Mouse (Mus musculus) urinary bladder, postnatal 25 days (tissue): Measurements from ENCODE around the gene Nectin4.
"Not testable (repeated sequence)": the region's sequence is repeated elsewhere in the genome, so short reads cannot be mapped to it uniquely, and the experiment has no call there.

ENCODE experiments used
- DNase-seq: peaks from one replicate; pipeline ENCODE4 v3.0.0; 2022; ENCODE audit warnings: low spot score

Gene Nectin4

DNA sequence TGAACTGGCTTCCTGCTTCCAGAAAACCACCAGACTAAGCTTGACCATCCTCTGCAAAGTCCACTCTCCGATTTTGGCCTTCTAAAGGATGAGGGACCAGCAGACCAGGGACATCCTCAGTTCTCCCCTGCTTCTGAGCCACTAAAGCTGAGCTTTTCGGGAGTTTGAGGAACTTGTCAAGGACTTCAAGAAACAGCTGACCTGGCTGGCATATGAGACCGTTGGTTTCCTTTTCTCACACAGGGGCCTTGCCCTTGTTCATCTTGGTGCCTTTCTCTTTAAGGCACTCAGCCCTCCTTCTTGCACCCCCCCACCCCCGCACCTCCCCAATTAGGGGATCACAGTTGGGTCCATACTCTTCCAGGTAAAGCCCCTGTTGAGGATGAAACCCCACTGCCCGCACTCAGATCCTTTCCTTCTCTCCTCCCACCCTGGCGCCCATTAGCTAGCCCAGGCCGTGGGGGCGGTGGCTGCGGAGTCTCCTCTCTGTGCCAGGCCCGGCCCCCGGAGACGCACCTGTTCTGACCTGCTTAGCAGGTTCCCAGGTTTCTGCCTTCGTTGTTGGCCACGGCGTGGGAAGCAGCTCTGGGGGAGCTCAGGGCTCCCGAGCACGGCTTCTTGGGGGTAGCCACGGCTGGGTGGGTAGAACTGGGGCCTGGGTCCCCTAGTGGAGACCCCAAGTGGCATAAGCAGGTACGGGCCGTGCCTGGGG, at the start of gene Nectin4:
Nectin4 (plus strand) TSS at position 255 of the 712 bp plus-strand sequence.
- DNase-seq, result peak; percentile 62

DNA sequence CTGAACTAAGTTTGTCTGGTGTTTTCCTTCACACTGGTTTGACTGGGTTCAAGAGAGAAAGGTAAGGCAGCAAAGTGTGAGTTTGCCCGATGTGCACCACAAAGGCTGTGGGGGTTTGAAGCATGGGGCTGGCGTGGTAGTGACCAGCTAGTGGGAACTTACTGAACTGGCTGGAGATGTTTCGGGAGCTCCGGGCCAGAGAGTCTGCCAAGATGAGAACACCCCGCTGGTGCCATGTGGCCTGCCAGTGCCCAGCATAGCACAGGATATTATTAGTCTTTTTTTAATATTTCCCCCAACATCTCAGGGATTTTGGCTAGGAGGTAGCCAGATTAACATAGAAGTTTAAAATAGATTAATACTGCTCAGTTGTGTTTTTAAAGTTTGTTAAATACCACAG, 49.7 kb upstream of the Nectin4 start:
- DNase-seq, result no peak

DNA sequence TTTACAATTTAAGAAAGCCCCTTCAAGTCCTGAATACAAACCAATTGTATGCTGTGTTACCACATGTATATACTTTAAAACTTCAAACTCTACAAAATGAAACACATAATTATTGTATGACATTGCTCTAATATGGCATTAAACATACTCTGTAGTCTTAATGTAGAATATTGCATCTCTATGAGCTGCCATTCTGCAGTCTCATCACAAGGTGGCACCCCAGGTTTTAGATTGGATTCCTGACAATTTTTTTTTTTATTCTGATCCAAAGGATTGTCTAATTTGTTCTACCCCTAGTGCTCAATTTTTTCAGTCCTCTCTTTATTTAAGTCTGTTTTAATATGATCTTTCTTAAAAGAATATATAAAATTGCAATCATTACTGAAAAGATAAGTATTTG, 48.5 kb upstream of the Nectin4 start:
- DNase-seq, result no peak

DNA sequence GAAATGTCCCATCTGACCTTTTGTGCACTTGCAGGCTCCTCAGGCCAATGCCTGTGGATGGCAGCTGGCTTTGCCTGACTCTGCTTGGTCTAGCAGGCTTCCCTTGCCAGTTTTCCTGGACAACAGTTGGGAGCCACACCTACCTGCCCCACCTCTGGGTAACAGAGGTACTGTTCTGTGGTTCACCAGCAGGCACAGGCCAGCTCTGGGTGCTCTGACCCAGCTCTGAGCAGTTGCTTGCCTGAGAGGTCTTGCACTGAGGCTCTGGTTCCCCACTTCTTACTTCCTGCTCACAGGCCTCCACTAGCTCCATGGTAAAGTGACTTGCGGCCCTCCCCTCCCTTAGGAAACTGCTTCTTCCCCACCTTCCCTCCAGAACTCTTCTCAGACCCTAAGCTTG, 47.9 kb upstream of the Nectin4 start:
- no peak for DNase-seq

DNA sequence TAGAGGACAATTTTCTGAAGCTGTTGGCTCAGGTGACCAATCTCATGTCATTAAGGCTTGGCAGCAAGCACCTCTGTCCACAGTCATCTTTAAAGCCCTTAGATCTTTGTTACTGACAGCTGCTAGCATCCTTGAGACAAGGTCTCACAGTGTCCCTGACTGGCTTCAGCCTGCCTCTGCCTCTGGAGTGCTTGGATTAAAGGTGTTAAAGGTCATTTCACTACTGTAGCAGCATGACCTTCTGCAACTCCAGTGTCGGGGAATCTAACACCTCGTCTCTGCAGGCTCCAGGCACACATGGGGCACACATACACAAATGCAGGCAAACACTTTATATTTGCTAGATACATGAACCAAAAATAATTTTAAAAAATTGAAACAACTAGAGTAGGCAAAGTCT, 44.3 kb upstream of the Nectin4 start:
- no peak for DNase-seq

DNA sequence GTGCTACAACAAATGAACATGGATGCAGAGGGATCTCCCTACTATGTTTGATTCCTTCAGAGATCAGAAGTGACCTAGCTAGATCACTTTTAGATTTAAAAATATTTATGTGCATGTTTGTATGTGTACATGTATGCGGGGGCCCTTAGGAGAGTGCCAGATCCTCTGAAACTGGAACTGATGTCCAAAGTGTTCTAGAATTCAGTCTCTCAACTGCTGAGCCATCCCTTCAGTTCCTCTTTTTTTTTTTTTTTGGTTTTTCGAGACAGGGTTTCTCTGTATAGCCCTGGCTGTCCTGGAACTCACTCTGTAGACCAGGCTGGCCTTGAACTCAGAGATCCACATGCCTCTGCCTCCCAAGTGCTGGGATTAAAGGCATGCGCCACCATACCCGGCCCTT, 43.3 kb upstream of the Nectin4 start:
- DNase-seq, result not testable (repeated sequence)

DNA sequence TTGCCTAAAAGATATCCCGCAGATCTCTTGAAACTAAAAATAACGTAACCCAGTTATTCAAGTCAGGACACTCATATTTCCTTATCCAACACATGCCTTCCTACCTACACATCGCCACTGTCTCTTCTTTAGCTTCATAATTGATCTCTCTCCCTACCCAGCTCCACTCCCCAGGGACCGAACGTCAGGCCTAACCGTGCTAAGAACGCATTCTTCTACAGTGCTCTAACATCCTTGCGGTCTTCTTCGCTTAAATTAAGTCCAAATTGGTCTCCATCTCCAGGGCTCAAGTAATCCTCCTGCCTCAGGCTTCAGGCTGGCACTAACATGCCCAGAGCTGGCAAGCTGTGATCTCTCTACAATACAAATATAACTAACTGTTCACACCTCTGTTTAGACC, 41.7 kb upstream of the Nectin4 start:
- no peak for DNase-seq

DNA sequence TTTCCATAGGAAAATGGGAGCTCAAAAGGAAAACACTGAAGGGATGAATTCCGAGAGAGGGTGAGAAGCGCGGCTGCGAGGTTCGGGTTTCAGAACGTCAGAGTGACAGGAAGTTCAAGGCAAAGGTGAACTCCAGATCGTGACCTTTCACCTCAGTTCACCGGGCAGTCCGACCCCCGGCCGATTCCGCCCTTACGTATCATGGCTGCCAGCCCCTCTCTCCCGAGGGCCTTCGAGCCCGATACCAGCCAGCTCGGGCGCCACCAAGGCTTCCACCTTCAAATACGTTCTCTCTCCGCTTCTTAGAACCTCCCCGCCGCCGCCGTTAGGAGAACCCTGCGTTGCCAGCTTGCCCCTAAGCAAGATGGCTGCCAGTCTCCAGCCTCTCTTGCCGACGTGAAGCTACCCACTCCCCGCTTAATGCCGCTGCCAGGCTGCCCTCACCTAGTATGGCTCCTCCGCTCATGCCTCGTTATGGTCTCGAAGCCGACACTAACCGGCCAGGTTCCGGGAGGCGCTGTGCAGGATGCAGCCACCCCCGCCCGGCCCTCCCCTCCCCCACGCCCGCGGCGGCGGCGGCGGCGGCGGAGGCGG, 41.0 kb upstream of the Nectin4 start, which contains the start of gene Dedd:
Dedd (plus strand) TSS at position 307 of the 594 bp plus-strand sequence.
- peak; percentile 75 for DNase-seq

DNA sequence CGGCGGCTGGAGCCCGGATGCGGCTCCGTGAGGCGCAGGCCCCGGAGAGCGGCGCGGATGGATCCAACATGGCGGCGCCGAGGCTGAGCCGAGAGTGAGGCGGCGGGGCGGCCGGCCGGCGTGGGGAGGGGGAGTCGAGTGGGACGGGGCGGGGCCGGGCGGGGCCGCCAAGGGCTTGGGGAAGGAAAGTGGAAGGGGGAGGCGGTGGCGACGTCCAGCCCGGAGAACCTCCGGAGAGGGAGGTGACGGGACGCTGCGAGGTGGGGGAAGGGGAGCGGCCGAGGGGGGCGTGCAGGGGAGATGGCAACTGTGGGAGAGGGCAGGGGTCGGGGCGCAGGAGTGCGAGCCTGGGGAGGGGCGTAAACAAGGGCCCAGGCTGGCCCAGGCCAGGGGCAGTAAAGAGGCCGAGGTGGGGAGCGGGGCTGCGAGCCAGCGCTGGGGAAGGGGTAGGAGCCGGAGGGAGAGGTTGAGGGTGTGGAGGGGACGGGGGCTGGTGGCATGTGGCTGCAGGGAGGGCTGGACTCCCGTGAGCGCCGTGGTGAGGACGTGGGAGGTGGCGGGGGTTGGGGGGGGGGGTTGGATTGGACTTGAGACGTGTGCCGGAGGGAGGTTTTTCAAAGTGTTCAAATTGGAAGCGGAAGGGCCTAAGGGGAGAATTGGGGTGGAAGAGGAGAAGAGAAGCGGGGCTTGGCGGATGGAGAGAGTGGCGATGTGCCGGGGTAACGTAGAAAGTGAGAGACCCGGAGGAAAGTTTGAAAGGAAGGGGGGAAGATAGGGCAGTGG, 40.3 kb upstream of the Nectin4 start:
- no peak for DNase-seq

DNA sequence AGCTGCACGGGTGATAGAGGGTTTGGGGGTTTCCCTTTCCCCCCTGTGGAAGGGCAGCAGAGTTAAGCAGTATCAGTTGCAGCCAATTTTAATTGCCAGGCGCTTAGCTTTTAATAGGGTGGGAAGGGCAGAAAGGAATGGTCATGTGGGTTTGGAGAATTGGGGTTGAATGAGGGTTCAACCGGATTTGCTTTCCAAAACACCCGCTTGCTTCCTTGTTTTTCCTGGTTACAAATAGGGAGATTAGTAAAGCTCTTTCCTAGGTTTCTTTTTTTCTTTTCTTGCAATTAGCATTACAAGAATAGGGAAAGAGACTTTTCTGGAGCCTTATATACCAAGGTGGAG, 39.7 kb upstream of the Nectin4 start:
- no peak for DNase-seq

DNA sequence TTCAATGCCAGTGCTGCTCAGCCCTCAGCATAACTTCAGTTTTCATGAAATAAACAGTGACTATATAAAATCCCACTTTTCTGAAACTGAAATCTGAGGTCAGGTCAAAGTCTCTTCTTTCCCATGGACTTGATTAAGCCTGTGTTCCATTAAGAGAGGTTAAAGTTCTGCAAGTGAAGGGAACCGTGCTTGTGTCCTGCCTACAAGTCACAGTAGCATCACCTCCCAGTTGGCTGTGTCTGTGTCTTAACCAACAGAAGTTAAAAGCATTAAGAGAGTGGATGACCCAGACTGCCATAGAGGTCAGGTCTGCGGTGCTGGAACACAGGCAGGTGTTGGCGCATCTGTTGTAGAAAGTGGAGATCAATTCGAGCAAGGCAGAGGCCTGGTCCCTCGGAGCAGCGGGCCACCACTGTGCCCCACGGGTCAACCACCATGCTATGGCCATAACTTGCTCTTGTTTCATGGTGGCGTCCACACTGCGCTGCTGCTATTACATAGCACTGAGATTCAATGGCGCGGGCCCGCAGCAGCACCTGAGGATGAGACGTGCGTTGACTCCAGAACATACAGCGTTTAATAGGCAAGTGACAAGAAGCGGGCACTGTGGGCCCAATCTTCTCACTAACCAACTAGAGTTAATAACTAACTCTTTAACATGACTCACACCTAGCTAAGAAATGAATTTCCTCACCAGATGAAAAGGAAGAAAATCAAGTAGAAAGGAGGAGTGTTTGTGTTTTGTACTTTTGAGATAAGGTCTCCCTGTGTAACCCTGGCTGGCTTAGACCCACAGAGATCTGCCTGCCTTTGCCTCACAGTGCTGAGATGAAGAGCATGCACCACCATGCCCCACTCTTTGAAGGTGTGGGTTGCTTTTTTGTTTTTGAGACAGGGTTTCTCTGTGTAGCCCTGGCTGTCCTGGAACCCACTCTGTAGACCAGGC, 27.4 kb upstream of the Nectin4 start:
- DNase-seq, result no peak

DNA sequence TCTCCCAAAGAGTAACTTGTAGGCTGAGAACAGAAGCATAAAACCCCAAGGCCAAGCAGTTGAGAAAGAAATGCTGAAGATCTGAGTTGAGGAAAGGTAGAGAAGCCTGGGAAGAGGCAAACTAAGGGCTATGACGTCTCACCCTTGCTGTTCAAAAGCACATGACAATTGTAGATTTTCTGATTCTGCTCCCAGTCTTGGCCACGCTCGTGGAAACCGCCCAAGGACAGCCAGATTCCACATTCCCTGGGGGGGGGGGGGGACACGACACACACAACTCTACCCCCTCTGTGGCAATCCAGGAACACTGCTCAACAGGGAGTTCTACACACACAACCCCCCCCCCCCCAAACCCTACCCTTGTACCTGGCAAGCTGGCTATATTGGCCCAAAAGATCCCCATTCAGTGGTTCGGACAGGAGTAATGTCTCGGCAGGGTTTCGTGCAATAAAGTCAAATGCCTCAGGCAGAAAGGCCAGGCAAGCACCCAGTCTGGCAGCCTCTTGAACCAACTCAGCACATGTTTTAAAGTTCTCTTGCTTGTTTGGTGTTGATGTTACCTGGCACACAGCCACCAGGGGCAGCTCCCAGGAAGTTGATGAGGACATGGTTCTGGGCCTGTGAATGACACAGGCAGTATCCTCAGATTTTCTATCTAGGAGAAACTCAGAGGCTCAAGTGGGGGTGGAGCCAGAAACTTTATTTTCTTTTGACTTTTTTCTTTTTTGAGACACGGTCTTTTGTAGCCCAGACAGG, 25.8 kb upstream of the Nectin4 start:
- no peak for DNase-seq

DNA sequence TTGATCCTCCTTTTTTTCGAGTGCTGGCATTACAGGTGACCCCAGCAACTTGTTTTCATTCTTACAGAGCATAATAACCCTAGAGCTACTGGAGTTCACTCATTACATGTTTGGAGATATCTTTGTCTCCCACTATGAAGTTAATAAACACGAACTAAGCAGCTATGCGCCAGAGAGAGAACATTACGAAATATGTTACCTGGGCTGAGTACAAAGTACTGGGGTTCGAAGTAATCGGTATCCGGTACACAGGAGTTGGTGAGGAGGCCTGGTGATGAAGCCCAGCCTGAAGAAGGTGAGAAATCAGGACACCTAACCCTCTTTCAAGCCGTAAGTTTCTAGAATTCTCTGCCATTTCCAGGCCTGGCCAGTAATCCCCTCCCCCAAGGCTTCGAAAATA, 25.2 kb upstream of the Nectin4 start:
- DNase-seq, result no peak

DNA sequence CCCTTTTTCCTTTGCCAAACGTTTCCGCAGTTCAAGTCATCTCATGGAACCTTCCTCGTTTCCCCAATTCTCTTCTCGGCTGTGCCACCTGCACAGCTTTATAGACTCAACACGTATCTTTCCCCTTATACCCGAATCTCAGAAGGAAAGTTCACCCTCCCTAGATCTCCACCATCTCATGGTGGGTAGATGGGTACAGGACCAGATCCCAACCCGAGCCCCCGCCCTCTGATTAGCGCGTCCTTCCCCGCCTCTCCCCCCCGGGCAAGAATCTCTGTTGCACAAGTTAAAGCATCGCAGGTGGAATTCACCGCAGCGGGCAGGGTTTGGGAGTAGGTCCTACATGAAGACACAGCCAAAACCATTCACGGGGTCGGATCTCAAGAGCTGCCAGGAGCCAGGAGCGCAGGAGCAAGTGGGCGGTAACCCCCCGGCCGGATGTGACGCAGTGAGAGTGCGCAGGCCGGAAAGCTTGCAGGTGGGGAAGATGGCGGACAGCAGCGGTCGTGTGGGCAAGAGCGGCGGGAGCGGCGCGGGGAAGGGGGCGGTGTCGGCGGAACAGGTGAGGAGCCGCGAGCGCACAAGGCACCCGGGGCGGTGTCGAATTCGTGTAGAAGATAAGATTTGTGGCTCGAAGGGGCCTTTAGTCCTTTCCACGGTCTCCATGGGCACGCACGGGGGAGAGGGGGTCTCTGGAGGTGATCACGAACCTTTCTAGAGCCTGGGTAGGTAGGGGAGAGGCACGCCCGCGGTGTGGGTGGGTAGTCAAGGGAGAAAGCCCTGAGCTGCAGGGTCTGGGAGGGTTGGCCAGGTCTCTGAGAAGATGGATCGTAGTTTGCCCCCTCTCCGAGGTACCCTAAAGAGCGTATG, 24.4 kb upstream of the Nectin4 start, which contains the start of the genes Nit1 and Pfdn2:
Nit1 (minus strand) TSS at position 422 of the 870 bp plus-strand sequence.
Pfdn2 (plus strand) TSS at position 446 of the 870 bp plus-strand sequence.
- DNase-seq, result peak; percentile 87

DNA sequence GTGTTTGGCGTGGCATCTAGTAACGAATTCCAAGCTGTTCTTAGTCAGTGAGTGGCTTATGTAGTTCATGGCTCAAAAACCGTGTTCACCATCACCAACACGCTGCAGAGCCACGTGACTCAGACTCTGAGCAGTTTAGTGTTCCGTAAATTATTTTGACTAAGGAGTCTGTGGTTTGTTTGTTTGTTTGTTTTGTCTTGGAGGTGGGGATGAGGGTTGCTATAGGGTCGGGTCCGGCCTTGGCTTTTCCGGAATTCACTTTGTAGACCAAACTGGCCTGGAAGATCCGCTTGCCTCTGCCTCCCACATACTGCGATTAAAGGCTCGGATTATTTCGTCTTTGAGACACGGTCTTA, 23.8 kb upstream of the Nectin4 start:
- DNase-seq, result no peak

DNA sequence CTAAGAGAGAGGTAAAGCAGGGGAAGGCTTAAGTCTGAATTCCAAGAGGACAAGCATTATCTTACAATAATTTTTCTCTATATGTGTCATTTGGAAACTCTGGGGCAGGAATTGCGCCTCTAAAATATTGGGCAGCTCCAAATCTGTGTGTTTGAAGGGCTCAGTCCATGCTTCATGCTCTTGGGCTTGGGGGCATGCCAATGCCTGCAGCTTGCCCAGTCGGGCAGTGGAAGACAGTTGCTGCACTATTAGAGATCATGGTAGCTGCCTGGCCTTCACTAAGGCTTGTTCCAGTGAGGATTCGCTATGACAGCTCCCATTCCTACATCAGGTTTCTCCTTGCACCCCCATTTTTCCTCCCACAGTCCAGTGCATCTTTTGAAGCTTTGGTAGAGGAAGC, 21.2 kb upstream of the Nectin4 start:
- no peak for DNase-seq

DNA sequence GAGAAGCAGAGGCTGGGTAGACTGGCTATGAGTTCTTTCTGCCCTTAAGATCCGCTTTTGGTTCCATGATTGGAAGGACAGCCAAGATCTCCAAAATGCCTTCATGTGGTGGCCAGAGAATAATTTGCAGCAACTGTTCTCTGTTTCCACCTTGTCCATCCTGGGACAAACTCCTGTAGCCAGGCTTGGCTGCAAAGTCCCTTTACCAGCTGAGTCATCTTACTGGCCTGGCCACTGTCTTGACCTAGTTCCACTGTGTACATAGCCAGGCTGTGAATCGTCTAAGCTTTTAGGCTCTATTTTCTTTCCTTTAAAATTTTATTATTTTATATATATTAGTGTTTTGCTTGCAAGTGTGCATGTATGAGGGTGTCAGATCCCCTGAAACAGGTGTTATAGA, 20.7 kb upstream of the Nectin4 start:
- no peak for DNase-seq

DNA sequence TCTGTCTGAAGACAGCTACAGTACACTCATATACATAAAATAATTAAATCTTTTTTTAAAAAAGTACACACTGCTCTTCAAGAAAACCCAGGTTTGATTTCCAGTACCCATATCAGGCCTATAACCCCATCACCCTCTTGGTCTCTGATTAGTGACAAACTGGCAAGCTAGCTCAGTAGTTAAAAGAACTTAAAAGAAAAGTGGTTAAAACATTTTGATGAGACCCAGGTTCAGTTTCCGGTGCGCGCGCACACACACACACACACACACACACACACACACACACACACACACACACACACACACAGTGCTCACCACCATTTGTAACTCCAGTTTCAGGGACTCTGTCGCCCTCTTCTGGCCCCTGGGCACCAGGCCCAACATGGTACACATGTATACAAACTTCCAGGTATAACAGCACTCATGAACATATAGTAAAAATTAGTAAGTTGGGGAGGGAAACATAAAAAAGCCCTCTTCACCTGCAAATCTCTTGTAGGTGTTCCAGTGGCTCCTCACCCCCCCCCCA, 14.0 kb upstream of the Nectin4 start:
- no peak for DNase-seq

DNA sequence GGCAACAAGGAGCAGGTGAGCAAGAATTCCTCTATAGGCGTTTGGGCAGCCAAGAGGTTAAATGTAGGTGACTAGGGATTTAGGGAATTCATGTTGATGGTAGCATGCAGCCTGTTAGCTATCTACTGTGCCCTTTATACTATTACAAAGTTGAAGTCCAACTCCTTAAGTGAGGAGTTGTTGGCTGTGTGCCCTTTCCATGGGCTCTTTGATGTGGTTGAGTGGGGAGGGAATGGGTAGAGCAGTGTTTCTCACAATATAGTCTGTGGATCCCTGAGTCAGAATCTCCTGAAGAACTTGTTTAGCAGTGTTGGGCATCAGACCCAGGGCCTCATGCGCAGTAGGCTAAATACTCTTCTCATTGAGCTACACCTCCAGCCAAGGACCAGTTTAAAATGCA, 13.1 kb upstream of the Nectin4 start:
- no peak for DNase-seq

DNA sequence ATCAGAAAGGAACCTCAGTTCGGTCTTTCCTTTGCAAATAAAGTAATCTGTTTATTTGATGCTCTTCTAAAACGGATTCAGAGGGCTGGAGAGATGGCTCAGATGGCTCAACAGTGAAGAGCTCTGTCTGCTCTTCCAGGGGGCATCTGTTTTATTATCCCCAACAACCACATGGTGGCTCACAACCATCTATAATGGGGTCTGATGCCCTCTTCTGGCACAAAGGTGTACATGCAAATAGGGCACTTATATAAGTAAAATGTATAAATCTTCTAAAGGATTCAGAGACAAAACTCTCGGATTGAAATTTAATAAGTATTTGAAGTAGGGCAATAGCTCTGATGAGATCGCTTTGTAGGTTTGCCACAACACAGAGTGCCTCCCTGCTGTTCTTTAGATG, 11.5 kb upstream of the Nectin4 start:
- no peak for DNase-seq
